Mouse (Mus musculus) liver, embryonic 18 days (tissue): ENCODE data around the gene Timm23. TPM values are rescaled to one million over a fixed set of nuclear protein-coding genes. Genes with fewer than 3 reads are reported as not detected.

Experiments
- polyA plus RNA-seq: library from polyadenylated mRNA; depleted of rRNA; stranded (reverse); fragments of >200 nt; gene quantifications from 2 replicates; pipeline ENCODE4 v1.2.3, GENCODE M21; 2012; rRNA removed

The Timm23 gene
- polyA plus RNA-seq: 95.0 and 100 TPM in 2 replicates

DNA sequence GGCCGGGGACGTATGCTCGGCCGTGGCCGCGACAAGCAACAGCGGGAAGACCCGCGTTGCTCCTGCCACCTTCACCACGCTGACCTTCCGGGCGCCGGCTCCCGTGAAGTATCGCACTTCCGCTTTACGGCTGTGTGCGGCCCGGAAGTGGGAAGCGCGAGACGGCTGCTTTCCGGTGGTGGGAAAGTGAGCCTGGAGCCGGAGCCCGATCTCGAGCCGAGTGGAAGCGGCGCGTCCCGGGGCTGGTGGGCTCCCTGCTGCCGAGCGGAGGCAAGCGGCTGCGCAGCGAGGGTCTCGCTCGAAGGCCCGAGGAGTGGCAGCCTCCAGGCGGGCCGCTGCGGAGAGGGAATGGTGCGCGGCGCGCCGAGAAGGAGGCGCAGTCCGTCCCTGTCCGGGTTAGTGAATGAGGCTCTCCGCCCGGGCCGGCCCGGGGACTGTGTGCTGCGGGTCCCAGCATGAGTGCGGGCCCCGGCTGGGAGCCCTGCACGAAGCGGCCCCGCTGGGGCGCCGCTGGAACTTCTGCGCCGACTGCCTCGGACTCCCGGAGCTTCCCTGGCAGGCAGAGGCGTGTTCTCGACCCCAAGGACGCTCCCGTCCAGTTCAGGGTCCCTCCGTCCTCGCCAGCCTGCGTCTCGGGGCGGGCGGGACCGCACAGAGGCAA, at the start of gene Timm23, which contains the start of gene Parg:
Gene Timm23 (minus strand): TSS at position 108 of the 661 bp plus-strand sequence.
Gene Parg (plus strand): TSS at position 159 of the 661 bp plus-strand sequence.

DNA sequence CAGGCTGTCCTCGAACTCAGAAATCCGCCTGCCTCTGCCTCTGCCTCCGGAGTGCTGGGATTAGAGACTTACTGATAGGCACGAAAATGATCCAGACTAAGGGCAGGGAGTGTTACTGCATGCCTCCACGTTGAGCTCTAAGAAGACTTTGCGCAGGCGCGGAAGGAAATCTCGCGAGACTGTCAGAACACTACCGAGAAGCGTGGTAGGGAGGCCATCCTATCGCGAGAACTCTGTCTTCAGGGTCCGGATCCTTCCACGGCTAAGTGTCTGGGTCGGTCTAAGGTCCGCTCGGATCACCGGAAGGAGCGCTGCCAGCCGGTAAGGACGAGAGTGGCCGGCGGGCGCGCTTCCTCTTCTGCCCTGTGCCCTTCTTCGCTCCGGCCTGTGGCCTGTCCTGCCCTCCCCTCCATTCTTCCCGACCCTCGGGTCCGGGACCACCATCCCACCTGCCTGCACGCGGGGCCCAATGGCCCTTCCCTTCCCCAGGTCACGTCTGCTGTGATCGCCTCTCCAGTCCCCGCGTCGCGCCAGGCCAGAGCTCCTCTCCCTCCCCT, 41.9 kb downstream of the Timm23 start, which contains the start of gene Ncoa4:
Gene Ncoa4 (plus strand): TSS at position 176 of the 557 bp plus-strand sequence.

DNA sequence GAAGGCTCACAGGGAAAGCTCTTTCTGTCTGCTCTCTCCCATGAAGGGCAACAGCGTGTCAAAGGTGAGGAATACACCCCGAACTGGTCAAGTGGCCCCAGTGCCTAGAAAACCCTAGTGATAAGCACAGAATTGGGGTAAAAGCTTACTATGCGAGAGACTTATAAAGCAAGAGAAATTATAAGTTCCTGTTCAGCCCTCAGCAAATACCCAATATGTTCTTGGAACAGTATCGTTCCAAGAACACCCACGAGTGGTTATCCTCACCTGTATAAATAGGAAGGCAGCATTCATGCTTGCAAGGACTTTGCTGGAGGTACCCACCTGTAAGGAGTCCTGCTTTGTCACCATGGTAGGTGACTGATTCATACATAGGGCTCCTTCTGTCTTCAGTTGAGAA, 60.0 kb downstream of the Timm23 start, which contains the start of gene Msmb:
Gene Msmb (plus strand): TSS at position 301 of the 400 bp plus-strand sequence.

Other genes starting within 250 kb of the Timm23 start
- gene Galnt15, start 172.9 kb downstream of the Timm23 start, polyA plus RNA-seq: 0.02 TPM in 2 replicates
- 17.5 and 17.6 TPM in 2 replicates for gene Oxnad1, start 116.5 kb downstream of the Timm23 start, polyA plus RNA-seq
- gene Dph3, start 116.2 kb downstream of the Timm23 start, polyA plus RNA-seq: 18.9 and 24.4 TPM in 2 replicates
- 0.13 TPM in 1 of 2 replicates, not detected in the other for gene Msmb, start 59.9 kb downstream of the Timm23 start, polyA plus RNA-seq
- gene Ncoa4, start 42.0 kb downstream of the Timm23 start, polyA plus RNA-seq: 103 TPM in 2 replicates
- 4.6 and 5.4 TPM in 2 replicates for gene Parg, start 51 bp upstream of the Timm23 start, polyA plus RNA-seq
- gene Ogdhl, start 120.1 kb upstream of the Timm23 start, polyA plus RNA-seq: 0.29 and 0.37 TPM in 2 replicates
- not detected in 2 replicates for gene 1700024G13Rik, start 186.5 kb upstream of the Timm23 start, polyA plus RNA-seq